Mouse (Mus musculus) embryonic fibroblast, embryonic 13.5 days (primary cell): ENCODE measurements around the gene Col8a1. TPM values are rescaled to one million over a fixed set of nuclear protein-coding genes. Genes with fewer than 3 reads are reported as not detected.

Source experiments
- H3K27ac ChIP-seq: 2 replicates; pipeline ENCODE4 v1.5.1; 2012; ENCODE audit warnings: low read length, control low read depth, inconsistent platforms; ENCODE audit not compliant: insufficient read depth
- H3K4me1 ChIP-seq: 2 replicates; pipeline ENCODE4 v1.6.1; 2011; ENCODE audit warnings: low read length; ENCODE audit not compliant: control insufficient read depth, insufficient read depth
- H3K4me3 ChIP-seq: 2 replicates; pipeline ENCODE4 v1.5.1; 2011; ENCODE audit warnings: mild to moderate bottlenecking, control low read depth, low read length; ENCODE audit not compliant: insufficient read depth
- CTCF ChIP-seq: IDR thresholded peaks from 2 replicates; pipeline ENCODE4 v1.5.1; 2011; ENCODE audit warnings: mild to moderate bottlenecking, control low read depth, low read length, moderate library complexity, borderline replicate concordance; ENCODE audit not compliant: insufficient read depth
- POLR2A ChIP-seq: IDR thresholded peaks from 2 replicates; pipeline ENCODE4 v1.6.1; 2011; ENCODE audit warnings: low read depth, mild to moderate bottlenecking, control low read depth, low read length, moderate library complexity
- polyA plus RNA-seq: library from polyadenylated mRNA; stranded (reverse); fragments of >200 nt; gene quantifications from 2 replicates; pipeline ENCODE4 v1.2.4, GENCODE M21; 2011; ENCODE audit warnings: low read depth; ENCODE audit not compliant: missing spikeins, insufficient read length

Col8a1 gene
- polyA plus RNA-seq: 254 and 294 TPM in 2 replicates

GRCm38 (mm10) chr16:57754526-57755125 lies at the start of gene Col8a1:
Gene Col8a1, minus strand, starts transcription at chr16:57754737.
- Histone ChIP-seq H3K4me1 (peaks cover 8% of the 10 kb centered on the region), H3K4me3 (peak within 1 kb of the TSS; percentile 56), H3K27ac (peak within 1 kb of the TSS; percentile 89)
- TF ChIP-seq POLR2A (peak; percentile 96), CTCF (no peak)

- Histone ChIP-seq H3K4me3 (no peak overlapping the region), H3K4me1 (0 out of 2 replicates have a peak, but pooled peaks cover 5% of the 10 kb centered on the region), H3K27ac (peak overlapping the region; percentile 26; the same call in 1 of the 2 replicates)
- TF ChIP-seq CTCF (no peak), POLR2A (no peak)
Observed at GRCm38 (mm10) chr16:57801886-57802285, 47.3 kb upstream of the Col8a1 start.

- H3K4me1 ChIP-seq: no peaks in the 10 kb centered on the region
- no peak for TF ChIP-seq POLR2A
- no peak for TF ChIP-seq CTCF
- no peak overlapping the region for H3K27ac ChIP-seq
- no peak overlapping the region for H3K4me3 ChIP-seq
Observed at GRCm38 (mm10) chr16:57796321-57796720, 41.8 kb upstream of the Col8a1 start.

GRCm38 (mm10) chr16:57779011-57779410 lies 24.5 kb upstream of the Col8a1 start:
- H3K27ac ChIP-seq: no peak overlapping the region
- TF ChIP-seq POLR2A (no peak), CTCF (no peak)
- H3K4me3 ChIP-seq: no peak overlapping the region
- no peaks in the 10 kb centered on the region for H3K4me1 ChIP-seq

GRCm38 (mm10) chr16:57765615-57766014 lies 11.1 kb upstream of the Col8a1 start:
- H3K27ac ChIP-seq: no peak overlapping the region
- H3K4me3 ChIP-seq: no peak overlapping the region
- no peak for TF ChIP-seq POLR2A
- no peak for TF ChIP-seq CTCF
- H3K4me1 ChIP-seq: no peaks in the 10 kb centered on the region

DNA sequence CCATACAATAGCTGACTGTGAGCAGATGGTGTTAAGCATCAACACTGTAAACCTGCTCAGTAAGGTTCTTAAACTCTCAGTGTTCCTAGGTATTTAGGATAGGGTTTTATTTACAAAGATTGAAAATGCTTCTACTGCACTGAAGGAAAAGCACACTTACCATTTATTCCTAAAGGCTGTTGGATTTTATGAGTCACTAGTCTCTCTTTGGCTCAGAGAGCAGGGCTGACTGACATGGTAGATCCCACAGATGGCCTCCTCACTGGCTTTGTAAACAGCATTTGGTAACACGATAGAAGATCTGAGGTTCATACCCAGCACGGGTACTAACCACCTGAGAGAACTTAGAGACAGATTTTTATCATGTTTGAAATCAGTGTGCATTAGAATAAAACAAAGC lies 5.3 kb upstream of the Col8a1 start:
- no peak overlapping the region for H3K27ac ChIP-seq
- peaks cover 6% of the 10 kb centered on the region for H3K4me1 ChIP-seq
- TF ChIP-seq CTCF (no peak), POLR2A (no peak)
- no peak overlapping the region for H3K4me3 ChIP-seq

DNA sequence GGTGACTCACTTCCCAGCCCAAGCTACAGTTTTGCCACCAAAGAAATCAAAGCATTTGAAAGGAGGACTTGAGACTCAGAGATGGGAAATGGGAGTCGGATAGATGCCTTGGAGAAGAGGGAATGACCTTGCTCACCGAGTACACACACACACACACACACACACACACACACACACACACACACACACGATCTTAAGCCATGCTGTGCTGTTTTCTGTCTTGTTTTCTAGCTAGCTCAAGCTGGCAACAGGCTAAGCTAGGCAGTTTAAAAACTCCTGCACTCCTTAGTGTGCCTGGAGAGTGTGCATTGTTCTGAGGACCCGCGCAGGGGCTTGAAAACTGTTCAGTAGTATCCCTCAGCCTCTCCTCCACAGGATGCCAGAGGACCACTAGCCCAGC lies 1.2 kb upstream of the Col8a1 start:
- peak overlapping the region; percentile 94 for H3K27ac ChIP-seq
- TF ChIP-seq CTCF: no peak
- no peak; the same call in 1 of the 2 replicates for TF ChIP-seq POLR2A
- peaks cover 8% of the 10 kb centered on the region for H3K4me1 ChIP-seq
- no peak overlapping the region for H3K4me3 ChIP-seq

DNA sequence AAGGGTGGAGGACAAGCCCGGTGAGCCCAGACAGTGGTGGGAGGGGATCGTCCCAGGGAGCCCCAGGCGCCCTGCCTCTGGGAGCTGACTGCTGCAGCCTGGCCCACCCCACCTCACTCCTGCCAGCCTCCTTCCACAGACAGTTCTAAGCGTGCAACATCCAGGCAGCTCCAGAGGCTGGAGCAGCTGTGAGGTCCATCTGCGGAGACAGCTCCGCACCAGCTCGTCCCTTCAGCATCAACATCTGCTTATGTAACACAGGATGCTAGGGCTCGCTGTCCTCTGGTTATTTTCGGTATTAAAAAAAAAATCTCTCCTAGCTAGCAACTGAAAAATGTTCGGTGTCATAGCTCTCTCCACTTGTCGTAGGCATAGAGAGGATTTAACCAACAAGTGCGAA lies 704 bp upstream of the Col8a1 start:
- TF ChIP-seq CTCF: no peak
- peak; percentile 63 for TF ChIP-seq POLR2A
- peak overlapping the region; percentile 56 for H3K4me3 ChIP-seq
- H3K27ac ChIP-seq: peak overlapping the region; percentile 89
- peaks cover 8% of the 10 kb centered on the region for H3K4me1 ChIP-seq

GRCm38 (mm10) chr16:57753539-57754280 lies 827 bp downstream of the Col8a1 start:
- peak overlapping the region; percentile 56 for H3K4me3 ChIP-seq
- peak overlapping the region; percentile 89 for H3K27ac ChIP-seq
- peaks cover 12% of the 10 kb centered on the region for H3K4me1 ChIP-seq
- TF ChIP-seq CTCF: no peak
- TF ChIP-seq POLR2A: peak; percentile 40; the same call in 1 of the 2 replicates

DNA sequence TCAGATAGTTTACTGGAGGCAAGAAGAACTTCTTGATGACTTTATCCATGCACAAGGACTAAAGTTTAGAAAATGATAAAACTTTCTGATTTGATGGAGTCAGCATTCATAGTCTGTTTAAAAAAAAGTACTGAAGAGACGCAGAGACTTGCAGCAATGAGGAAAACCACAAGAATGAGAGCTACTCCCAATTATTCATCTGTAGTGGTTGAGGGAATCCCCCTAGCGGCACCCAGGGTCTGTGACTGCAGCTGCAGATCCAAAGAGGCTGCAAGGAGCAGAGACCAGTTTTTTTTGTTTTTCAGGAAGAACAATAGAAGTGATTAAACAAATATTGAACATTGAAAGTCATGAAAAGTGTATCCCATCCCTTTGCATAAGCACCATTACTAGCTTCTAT lies 4.0 kb downstream of the Col8a1 start:
- H3K27ac ChIP-seq: peak overlapping the region; percentile 90
- H3K4me1 ChIP-seq: peaks cover 6% of the 10 kb centered on the region
- H3K4me3 ChIP-seq: no peak overlapping the region
- TF ChIP-seq CTCF (no peak), POLR2A (no peak)
